Mouse (Mus musculus): ENCODE data around the gene Gpr61.

- TF ChIP-seq CTCF (IDR thresholded peaks at IDR 0.05): no peak
- no peak for TF ChIP-seq POLR2A (IDR thresholded peaks at IDR 0.05; ENCODE audit: insufficient read depth, low read depth, low read length)
Measured at GRCm38 (mm10) chr3:108112666-108113065, 42.0 kb downstream of the Gpr61 start.
